Mouse (Mus musculus) adrenal gland, adult 18-20 months (tissue): Measurements from ENCODE around the gene Mfsd7a. TPM values are rescaled to one million over a fixed set of nuclear protein-coding genes. Genes with fewer than 3 reads are reported as not detected.
"Not testable (repeated sequence)": the region's sequence is repeated elsewhere in the genome, so short reads cannot be mapped to it uniquely, and the experiment has no call there.

Source experiments
- DNase-seq, 2 experiments: peaks; one replicate each; pipeline ENCODE4 v3.0.0; 2021 to 2022; ENCODE audit warnings: low spot score in 2 of 2
- long read RNA-seq, 2 experiments: library from polyadenylated mRNA; stranded (forward); transcript quantifications; one replicate each; pipeline ENCODE4 v2.0.0; 2021
- total RNA-seq, 2 experiments: library from RNA; stranded (reverse); gene quantifications; 1 replicate in 1 of 2; 2 replicates in 1 of 2; pipeline ENCODE4 v1.2.3; 2021

Mfsd7a gene
- total RNA-seq, result 1 to 10 TPM; 1.5 to 2.4 TPM
- long read RNA-seq, experiment 1, partial matches to known transcripts, result 1 of 2 reads
- long read RNA-seq, experiment 1, other reads (novel, unspliced or antisense), result 1 of 2 reads
- long read RNA-seq, experiment 2, partial matches to known transcripts, result 0 of 2 reads
- long read RNA-seq, experiment 2, other reads (novel, unspliced or antisense), result 1 of 2 reads

DNA sequence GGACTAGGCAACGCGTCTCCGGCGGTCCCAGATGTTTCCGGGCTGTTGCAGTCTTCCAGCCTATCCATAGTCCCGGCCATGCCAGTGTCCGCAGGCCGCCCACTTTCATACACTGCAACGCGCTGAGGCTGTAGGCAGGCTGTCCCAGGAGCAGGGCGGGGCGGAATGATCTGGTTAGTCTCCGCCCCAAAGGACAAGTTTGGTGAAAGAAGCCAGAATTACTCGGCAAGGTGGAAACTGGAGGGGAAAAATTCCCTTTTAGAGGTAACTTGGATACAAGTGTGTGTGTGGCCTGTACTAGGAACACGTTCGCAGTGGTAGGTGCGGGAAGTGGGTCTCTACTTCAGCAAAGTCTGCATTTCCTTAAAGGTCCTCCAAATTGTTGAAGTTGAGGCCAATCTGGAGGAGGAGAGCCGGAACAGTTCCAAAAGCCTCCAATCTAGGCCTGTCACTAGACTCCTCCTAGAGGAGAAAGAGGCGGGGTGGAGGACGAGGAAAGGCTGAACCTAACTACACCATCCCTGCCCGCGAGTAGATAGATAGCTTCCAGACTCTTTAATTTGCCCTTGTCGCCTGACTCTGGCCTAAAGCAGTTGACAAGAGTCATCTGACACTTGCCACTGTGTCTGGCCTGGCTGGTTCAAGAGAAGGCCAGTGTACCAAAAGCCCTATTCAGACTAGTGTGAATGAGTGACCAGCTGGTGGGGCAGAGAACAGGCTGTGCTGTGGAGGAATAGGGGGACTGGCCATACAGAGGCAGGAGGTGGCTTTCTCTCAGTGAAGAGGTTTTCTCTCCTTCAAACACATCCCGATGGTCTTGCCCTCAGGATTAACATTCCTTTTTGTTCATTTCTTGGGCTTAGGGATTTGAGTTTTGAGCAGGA lies at the start of gene Mfsd7a:
TSS of gene Mfsd7a (minus strand) at position 107 of the 884 bp plus-strand sequence.
- peak; percentile 63 to 67 for DNase-seq

DNA sequence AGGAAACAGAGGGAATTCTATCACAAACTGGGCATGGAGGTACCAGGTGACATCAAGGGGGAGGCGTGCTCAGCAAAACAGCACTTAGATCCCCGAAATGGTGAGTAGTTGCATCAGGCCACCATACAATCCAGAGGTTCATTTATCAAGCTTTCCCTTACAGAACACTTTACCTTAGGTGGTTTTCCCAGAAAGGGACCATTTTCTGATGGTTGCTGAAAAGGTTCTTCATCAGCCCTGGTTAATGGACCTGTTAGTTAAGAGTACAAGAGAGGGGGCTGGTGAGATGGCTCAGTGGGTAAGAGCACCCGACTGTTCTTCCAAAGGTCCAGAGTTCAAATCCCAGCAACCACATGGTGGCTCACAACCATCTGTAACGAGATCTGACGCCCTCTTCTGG lies 37.5 kb upstream of the Mfsd7a start:
- not testable (repeated sequence) for DNase-seq

DNA sequence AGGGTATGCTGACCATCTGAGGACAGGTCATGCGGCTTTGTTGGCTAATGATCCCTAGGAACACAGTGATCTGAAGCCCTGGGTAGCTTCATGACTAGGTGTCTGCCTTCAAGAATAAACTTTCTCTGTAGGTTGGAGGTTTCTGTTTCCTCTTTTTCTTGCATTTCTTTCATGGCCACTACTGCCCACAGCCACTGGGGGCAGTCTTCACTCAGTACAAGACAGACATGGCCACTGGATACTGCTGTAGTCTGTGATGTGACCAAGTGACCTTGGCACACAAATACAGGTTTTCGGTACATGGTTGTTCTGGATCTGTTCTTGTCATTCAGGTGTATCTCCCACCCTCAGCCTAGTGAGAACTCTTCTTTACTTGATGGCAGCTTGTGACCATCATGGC lies 36.5 kb upstream of the Mfsd7a start:
- peak in 1 of 2 experiments; percentile 37 for DNase-seq

DNA sequence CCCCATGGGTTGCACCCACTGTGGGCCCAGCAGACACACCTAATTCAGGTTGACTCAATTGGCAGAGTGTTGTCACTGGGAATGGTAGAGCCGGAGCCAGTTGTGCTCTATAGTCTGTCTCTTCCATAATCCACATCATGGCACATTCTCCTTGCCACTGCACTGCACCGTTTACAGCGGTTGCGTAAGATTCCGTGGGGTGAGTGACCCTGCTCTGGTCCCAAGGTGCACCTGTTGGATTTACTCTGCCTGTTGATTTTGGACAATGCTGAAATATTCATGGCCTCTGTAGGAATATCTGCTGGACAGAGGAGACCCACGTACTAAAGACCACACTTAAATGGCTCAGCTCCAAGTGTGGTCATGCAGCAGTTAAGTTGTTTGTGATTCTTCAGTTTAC lies 34.3 kb upstream of the Mfsd7a start:
- DNase-seq, result no peak

DNA sequence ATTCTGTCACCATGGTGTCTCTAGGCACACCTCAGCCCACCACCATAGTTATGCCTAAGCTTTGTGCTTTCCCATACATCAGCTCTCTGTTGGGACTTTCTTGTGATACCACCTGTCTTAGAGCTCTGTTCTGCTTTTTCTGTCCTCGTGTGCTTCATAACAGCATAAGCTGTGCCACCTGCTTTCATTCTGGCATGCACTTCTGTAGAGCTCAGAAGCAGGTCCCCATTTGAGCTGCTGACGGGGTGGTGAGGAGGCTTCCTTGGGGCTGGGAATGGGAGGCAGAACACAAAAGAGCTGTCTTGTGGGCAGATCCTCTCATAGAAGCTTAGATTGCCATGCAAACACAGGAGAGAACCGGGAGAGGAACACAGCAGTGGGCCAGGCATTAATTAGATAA lies 27.3 kb upstream of the Mfsd7a start:
- no peak for DNase-seq

DNA sequence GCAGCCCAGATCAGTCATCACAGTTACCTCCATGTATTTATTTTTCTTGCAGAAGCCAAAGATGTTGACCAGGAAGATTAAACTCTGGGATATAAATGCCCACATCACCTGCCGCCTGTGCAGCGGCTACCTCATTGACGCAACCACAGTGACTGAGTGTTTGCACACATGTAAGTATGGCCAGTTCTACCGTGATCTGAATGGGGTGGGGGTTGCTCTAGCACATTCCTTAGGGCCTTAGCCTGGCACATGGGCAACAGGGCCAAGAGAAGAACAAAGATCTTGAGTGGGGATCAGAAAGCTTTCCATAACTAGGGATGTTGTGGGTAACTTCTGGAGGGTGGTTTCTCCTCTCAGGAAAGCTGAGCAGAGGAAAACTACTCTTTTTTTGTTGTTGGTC lies 25.0 kb upstream of the Mfsd7a start:
- no peak for DNase-seq

DNA sequence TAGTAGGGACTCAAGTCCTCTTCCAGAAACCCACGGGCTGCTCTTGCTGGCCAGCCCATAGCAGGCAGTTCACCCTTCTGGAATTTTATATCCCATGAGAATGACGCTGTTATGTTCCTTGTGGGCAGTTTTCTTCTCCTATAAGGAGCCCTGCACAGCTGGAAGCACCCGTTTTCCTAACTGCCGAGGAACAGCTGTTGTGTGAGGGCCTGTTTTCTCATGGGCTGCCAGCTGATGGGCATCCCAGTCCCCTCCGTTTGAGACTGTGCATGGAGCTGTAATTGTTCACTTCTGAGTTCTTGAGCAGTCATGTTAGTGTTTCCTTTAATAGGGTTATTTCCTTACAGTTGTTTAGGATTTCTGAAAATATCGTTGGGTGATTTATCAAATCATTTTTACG lies 20.9 kb upstream of the Mfsd7a start:
- DNase-seq, result no peak

DNA sequence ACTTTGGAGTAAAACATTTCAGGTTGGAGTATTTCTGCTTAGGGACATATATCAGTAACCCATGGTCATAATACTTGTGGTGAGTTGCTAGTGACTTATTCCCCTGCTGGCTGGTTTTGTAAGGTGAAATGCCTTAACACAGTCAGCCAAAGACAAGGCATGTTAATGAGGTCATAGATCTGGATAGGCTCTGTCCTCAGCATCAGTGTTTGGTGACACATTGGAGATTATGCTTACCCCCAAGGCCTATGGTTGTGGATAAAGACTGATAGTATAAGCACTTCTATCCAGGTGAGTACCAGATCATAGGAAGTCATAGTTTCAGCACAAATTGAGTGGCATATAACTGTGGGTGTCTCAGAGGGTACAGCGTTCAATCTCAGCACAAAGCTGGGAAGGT lies 18.0 kb upstream of the Mfsd7a start:
- DNase-seq, result no peak

DNA sequence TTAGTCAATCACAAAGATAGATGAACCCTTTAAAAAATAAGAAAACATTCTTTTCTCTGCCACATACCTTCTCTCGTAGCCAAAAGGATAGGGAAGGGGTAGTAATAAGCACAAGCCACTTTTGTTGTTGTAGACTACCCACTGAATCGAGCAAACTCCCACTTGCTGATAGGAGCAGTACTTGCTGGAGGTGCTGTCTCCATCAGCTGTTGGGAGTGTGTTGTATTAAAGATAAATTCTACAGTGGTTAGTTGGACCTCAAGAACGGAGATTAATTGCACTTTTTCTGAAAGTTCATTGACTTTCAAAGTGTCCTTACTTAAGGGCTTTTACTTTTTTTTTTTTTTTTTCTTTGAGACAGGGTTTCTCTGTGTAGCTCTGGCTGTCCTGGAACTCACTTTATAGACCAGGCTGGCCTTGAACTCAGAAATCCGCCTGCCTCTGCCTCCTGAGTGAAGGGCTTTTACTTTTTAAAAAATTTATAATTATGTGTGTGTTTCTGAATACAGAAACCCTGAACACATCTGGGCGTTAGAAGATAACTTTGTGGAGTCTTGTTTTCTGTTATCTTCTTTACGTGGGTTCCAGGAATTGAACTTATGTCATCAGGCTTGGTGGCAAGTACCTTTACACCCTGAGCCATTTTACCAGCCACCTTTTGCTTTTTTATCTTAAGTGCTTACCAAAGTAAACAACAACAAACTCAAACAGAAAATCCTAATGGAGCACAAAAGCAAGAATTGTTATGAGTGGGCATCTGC lies 16.6 kb upstream of the Mfsd7a start:
- no peak for DNase-seq

DNA sequence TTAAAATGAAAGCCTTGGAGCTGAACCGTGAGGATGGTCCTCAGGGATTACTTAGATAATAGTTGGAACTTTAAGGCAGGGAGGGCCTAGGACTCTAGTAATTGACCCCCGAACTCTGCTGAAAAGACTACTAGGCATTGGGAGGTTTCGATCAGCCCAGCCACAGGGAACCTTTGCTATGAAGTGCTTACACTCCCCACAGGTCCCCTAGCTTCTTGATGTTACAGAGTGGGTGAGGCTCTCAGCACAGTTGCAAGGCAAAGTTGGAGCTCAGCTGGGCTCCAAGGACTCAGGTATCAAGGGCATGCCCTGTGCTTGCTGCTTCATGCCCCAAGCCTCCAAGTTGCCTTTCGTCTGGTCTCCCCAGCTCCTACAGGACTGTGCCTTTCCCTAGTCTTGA lies 13.8 kb upstream of the Mfsd7a start:
- no peak for DNase-seq

DNA sequence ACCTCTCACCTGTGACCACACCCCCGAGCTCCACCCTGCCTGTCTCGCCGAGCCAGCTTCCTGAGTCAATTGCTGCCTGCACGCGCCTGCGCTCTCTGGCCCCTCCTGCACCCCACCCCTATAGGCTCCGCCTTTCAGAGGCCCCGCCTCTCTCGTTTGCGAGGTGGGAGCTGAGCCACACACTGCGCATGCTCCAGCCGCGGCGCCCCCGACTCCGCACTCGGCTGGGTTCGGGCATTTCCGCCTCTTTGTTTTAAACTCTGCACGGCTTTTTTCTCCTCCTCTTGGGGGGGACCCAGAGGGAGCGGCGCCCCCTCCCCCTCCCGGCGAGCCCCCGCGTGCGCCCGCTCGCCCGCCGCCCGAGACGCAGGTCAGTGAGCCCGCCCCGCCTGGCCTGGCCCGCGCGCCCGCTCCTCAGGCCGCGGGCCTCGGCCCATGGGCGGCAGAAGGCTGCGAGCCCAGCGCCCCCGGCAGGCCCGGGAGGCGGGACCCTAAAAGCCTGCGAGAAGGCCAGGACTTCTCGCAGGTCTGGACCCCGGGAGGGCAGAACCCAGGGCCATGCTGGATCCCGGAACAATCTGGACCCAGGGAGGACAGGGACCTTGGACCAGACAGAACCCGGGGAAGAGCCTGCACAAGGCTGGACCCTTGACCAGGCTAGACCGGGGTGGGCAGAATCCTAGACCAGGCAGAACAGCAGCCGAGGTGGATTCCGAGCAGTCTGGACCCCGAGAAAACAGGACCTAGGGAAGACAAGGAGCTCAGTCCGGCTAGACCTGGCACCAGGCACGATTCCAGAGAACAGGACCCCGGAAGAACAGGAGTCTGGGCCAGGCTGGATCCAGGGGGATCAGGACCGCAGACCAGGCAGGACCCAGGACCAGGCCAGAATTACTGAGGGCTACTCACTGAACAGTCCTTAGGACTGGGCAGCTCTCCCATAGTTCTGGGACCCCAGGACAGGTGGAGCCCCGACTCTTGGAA lies 12.7 kb upstream of the Mfsd7a start, which contains the start of gene Pcgf3:
TSS of gene Pcgf3 (plus strand) at position 151 of the 984 bp plus-strand sequence.
- DNase-seq, result peak; percentile 95 to 97

DNA sequence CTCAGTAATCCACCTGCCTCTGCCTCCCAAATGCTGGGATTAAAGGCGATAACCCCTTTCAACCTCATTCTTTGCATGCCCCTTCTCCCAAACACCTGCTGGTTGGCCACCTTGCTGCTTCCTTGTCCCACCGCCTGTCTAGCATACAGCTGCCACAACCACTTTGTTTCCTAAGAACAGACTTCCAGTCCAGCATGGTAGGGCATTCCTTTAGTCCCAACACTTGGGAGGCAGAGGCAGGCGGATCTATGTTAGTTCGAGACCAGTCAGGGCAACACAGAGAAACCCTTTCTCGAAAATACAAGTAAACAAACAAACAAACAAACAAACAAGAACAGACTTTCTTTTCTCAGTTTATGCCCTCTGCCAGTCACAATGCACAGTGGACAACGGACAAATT lies 11.8 kb upstream of the Mfsd7a start:
- no peak for DNase-seq

DNA sequence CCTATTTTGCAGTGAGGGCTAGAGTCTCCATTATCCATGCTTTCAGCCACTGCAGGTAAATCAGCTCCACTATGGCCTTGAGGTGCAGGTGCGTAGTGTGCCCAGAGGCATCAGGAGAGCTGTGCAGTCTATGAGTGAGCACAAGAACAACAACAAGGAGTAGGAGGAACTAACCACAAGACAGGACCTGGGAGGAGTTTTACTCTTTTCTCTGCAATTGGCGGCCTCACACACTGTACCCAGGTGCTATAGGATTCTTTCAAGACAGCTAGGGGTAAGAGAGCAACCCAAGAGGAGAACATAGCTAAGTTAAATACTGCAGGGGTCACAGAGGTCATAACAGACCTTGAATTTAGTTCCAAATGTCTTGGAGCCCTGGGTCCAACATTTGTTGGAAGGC lies 10.0 kb upstream of the Mfsd7a start:
- DNase-seq, result no peak

DNA sequence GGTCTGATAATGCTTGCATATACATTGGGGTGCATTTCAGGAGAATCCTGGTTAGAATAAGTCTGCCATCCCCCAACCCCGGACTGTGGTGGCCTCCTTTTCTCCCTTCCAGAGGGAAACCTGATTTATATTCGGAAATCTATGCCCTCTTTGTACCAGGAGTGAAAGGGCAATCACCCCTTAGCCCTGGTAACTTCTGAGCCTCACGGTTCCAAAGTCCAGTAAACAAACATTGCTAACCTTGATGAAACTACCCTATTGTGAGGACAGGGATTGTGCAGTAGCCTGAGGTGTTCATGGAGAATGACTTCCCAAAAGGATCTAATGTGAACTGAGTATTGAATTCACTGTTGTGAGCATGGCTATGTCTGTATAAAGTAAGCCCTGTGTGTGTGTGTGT lies 5.4 kb upstream of the Mfsd7a start:
- DNase-seq, result no peak

DNA sequence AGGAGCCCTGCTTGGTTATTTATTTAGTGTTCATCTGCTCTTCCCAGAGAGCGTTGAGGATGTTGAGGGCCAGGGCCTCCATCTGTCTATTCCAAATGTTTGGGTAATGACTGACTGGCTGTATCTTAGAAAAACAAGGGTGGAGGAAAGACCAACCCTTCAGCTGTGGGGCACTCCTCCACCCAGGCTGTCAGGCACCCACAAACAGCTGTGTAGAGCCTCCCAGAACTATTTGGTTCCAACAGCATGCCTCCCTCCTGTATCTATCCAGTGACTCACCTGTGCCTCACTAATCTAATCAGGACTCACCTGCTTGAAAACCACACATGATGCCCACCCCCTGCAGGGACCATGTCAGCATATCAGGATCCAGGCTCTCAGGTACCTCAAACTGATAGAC lies 3.7 kb upstream of the Mfsd7a start:
- no peak for DNase-seq

DNA sequence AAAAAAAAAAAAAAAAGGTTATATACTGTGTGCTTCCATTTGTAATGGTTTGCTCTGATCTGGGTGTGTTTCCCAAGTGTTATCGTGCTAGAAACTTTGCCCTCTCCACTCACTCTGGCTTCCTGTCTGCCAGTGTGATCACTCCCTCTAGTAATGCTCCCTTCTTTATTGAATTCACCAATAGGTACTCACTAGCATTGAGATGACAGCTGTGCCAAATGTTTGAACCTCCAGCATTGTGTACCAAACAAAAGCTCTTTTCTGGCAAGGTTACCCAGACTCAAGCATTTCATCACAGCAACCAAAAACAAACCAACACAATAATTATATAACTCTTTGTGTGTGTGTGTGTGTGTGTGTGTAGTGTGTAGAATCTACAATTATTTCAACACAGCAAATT lies 2.9 kb upstream of the Mfsd7a start:
- no peak for DNase-seq

DNA sequence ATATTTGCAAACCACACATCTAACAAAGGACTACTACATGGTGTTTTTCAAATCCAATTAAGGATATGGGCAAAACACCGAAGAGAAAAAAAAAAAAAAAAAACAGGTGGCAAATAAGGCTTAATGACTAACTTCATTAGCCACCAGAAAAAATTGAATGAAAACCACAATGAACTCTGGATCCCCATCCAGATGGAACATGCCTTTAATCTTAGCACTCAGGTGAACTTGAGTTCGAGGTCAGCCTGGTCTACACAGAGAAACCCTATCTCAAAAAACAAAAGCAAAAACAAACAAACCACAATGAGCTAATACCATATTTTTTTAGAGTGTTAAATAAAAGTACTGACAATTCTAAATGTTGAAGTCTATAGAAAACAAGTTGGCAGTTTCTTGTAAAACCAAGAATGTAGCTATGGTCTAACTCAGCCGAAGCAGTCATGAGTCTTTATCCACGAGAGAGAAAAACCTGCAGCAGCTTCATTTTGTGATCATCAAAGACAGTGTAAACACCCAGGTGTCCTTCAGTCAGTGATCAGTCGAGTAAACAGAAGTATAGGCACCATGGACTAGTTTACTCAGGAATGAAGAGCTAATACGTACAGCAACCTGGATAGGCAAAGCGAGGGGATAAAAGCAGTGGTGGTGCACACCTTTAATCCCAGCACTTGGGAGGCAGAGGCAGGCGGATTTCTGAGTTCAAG lies 2.3 kb upstream of the Mfsd7a start:
- no peak for DNase-seq

DNA sequence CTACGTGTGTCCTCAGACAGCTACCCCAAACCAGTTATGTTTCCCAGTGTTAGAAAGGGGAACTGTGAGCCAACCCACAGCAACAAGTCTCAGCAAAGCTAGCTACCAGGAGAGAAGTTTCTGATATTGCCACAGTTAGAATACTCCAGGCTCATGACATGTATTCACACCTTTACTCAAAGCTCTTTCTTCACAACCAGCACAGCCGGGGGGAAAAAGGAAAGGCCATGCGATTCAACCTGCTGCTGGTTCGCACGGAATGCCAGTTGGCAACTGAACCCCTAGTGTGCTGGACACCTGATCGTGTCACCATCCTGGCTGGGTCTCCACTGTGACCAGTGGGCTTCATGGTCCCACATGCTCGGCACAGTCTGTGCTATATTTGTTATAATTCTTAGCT lies 834 bp downstream of the Mfsd7a start:
- no peak for DNase-seq

DNA sequence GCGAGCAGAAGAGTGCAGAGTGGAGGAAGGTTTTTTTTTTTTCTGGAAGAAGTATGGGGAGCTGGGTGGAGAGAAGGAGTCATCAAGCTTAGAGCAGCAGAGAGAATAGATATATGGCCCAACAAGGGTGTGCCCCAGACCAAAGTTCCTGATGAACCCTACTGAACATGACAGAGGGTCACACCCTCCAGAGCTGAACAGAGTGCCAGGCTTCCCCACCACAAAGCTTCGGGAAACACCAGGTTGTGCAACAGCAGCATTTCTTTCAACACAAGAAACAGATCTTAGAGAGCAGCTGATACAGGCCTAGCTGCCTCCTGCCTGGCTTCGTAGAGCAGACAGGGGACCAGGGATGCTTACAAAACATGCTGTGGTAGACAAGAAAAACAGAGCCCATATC lies 1.7 kb downstream of the Mfsd7a start:
- no peak for DNase-seq

DNA sequence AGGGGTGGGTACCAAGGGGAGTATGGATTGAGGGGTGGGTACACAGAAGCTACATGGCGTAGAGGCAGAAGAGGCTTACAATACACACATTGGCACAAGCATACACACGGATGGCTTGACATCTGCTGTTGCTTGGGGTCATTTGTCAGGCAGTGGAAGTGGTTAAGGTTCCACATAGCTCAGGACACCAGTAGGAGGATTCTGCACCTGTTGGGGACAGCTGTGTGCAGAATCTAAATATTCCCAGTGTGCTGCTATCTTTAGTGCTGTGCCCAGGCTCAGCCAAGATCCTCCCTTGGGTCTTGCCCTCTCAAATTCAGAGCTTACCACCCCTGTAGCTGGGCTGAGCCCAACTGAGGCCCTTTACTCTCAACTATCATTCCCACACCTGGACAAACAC lies 12.6 kb downstream of the Mfsd7a start:
- DNase-seq, result no peak
